Mouse (Mus musculus) limb, embryonic 12.5 days (tissue): ENCODE results near the gene Fiz1. TPM values are rescaled to one million over a fixed set of nuclear protein-coding genes. Genes with fewer than 3 reads are reported as not detected.
A peak's percentile ranks its signal among the peaks of the same experiment; 100 is the strongest.

ENCODE experiments used
- ATAC-seq: fragments of 200-750 bp; cut with Nextera tagmentation; 2 replicates; pipeline ENCODE4 v1.8.0; 2017; ENCODE audit warnings: low read depth, moderate TSS enrichment; ENCODE audit not compliant: insufficient number of reproducible peaks, insufficient read depth, low FRiP score, low TSS enrichment
- H3K27ac ChIP-seq: fragments of 300-500 bp; sonication (generic); 2 replicates; pipeline ENCODE4 v1.5.1; 2016; ENCODE audit warnings: mild to moderate bottlenecking, moderate library complexity
- H3K27me3 ChIP-seq: fragments of 300-500 bp; sonication (generic); 2 replicates; pipeline ENCODE4 v1.6.1; 2016; ENCODE audit warnings: mild to moderate bottlenecking, moderate library complexity
- H3K36me3 ChIP-seq: fragments of 300-500 bp; sonication (generic); 2 replicates; pipeline ENCODE4 v1.6.1; 2016; ENCODE audit warnings: mild to moderate bottlenecking, moderate library complexity
- H3K4me1 ChIP-seq: fragments of 300-500 bp; sonication (generic); replicated peaks from 2 replicates; pipeline ENCODE4 v1.6.1; 2016
- H3K4me2 ChIP-seq: fragments of 300-500 bp; sonication (generic); 2 replicates; pipeline ENCODE4 v1.6.1; 2016; ENCODE audit warnings: mild to moderate bottlenecking, moderate library complexity
- H3K4me3 ChIP-seq: fragments of 300-500 bp; sonication (generic); replicated peaks from 2 replicates; pipeline ENCODE4 v1.5.1; 2016; ENCODE audit warnings: mild to moderate bottlenecking
- H3K9ac ChIP-seq: fragments of 300-500 bp; sonication (generic); replicated peaks from 2 replicates; pipeline ENCODE4 v1.6.1; 2016; ENCODE audit warnings: mild to moderate bottlenecking, moderate library complexity
- H3K9me3 ChIP-seq: fragments of 300-500 bp; sonication (generic); 2 replicates; pipeline ENCODE4 v1.6.1; 2016; ENCODE audit warnings: mild to moderate bottlenecking, moderate library complexity
- WGBS: fragments of 180-500 bp; shearing (Covaris S2); methylation state at CpG from one replicate; pipeline ENCODE4 v1.1.7; 2016; 5-methylcytosine and 5-hydroxymethylcytosine counted together
- polyA plus RNA-seq: library from polyadenylated mRNA; unstranded; fragments of >200 nt; fragmentation: Nextera tagmentation; extraction: Ambion mirVana; gene quantifications from 2 replicates; pipeline ENCODE4 v1.2.1, GENCODE M21; 2016

Fiz1 gene
- polyA plus RNA-seq, 1 experiment from 2014 or later: 58.9 TPM

- Histone ChIP-seq H3K4me2 (peak overlapping the region; percentile 83), H3K9ac (peak overlapping the region; percentile 84), H3K4me1 (peaks cover 54% of the 10 kb centered on the region), H3K9me3 (0 out of 2 replicates have a peak, but pooled peaks cover 3% of the 10 kb centered on the region), H3K36me3 (0 out of 2 replicates have a peak, but pooled peaks cover 3% of the 10 kb centered on the region), H3K27me3 (peaks cover 74% of the 10 kb centered on the region), H3K4me3 (peak overlapping the region; percentile 61), H3K27ac (no peak overlapping the region)
- WGBS: 2% methylated on average over 52 of the region's 55 CpGs
- no peak for ATAC-seq
Measured at GRCm38 (mm10) chr7:5056651-5057263, 42.3 kb upstream of the Fiz1 start.

GRCm38 (mm10) chr7:5053456-5054179, 39.1 kb upstream of the Fiz1 start:
- ATAC-seq: no peak
- Histone ChIP-seq H3K9me3 (0 out of 2 replicates have a peak, but pooled peaks cover 3% of the 10 kb centered on the region), H3K27ac (no peak overlapping the region), H3K36me3 (0 out of 2 replicates have a peak, but pooled peaks cover 3% of the 10 kb centered on the region), H3K9ac (peak overlapping the region; percentile 93), H3K4me2 (peak overlapping the region; percentile 89), H3K4me3 (peak overlapping the region; percentile 80), H3K27me3 (peaks cover 70% of the 10 kb centered on the region), H3K4me1 (peaks cover 50% of the 10 kb centered on the region)
- WGBS: 9% methylated on average over 32 of the region's 32 CpGs

GRCm38 (mm10) chr7:5052931-5053343, 38.4 kb upstream of the Fiz1 start:
- Histone ChIP-seq H3K4me1 (peaks cover 48% of the 10 kb centered on the region), H3K36me3 (0 out of 2 replicates have a peak, but pooled peaks cover 3% of the 10 kb centered on the region), H3K4me3 (peak overlapping the region; percentile 80), H3K9ac (peak overlapping the region; percentile 93), H3K4me2 (peak overlapping the region; percentile 89), H3K27ac (no peak overlapping the region), H3K27me3 (peaks cover 63% of the 10 kb centered on the region), H3K9me3 (0 out of 2 replicates have a peak, but pooled peaks cover 3% of the 10 kb centered on the region)
- no peak; the same call in 1 of the 2 replicates for ATAC-seq
- 2% methylated on average over 45 of the region's 45 CpGs for WGBS

- Histone ChIP-seq H3K27me3 (peaks cover 58% of the 10 kb centered on the region), H3K27ac (no peak overlapping the region), H3K9ac (peak overlapping the region; percentile 93), H3K36me3 (0 out of 2 replicates have a peak, but pooled peaks cover 3% of the 10 kb centered on the region), H3K4me1 (peaks cover 43% of the 10 kb centered on the region), H3K4me3 (peak overlapping the region; percentile 80), H3K4me2 (peak overlapping the region; percentile 89), H3K9me3 (0 out of 2 replicates have a peak, but pooled peaks cover 3% of the 10 kb centered on the region)
- no peak for ATAC-seq
- WGBS: 3% methylated on average over 12 of the region's 12 CpGs
Measured at GRCm38 (mm10) chr7:5052438-5052837, 37.9 kb upstream of the Fiz1 start.

GRCm38 (mm10) chr7:5051193-5052192, 37.0 kb upstream of the Fiz1 start, which contains the start of gene Zfp580:
TSS of gene Zfp580 (plus strand) at chr7:5051538.
- Histone ChIP-seq H3K4me2 (peak within 1 kb of the TSS; percentile 89), H3K4me1 (peaks cover 40% of the 10 kb centered on the region), H3K36me3 (0 out of 2 replicates have a peak, but pooled peaks cover 3% of the 10 kb centered on the region), H3K27ac (peak within 1 kb of the TSS; percentile 75), H3K9ac (peak within 1 kb of the TSS; percentile 93), H3K9me3 (0 out of 2 replicates have a peak, but pooled peaks cover 3% of the 10 kb centered on the region), H3K27me3 (peaks cover 48% of the 10 kb centered on the region), H3K4me3 (peak within 1 kb of the TSS; percentile 80)
- peak; percentile 66 for ATAC-seq
- WGBS: 1% methylated on average over 65 of the region's 65 CpGs

- Histone ChIP-seq H3K9me3 (no peaks in the 10 kb centered on the region), H3K4me1 (peaks cover 14% of the 10 kb centered on the region), H3K27ac (no peak overlapping the region), H3K4me3 (no peak overlapping the region), H3K36me3 (no peaks in the 10 kb centered on the region), H3K4me2 (no peak overlapping the region), H3K27me3 (peaks cover 7% of the 10 kb centered on the region), H3K9ac (no peak overlapping the region)
- no peak for ATAC-seq
- WGBS: 34% methylated on average over 2 of the region's 2 CpGs
Measured at GRCm38 (mm10) chr7:5047313-5047712, 32.8 kb upstream of the Fiz1 start.

- no peak overlapping the region for H3K9ac ChIP-seq
- no peaks in the 10 kb centered on the region for H3K9me3 ChIP-seq
- no peak overlapping the region for H3K4me2 ChIP-seq
- H3K4me1 ChIP-seq: peaks cover 9% of the 10 kb centered on the region; the same call in 1 of the 2 replicates
- no peak for ATAC-seq
- H3K4me3 ChIP-seq: no peak overlapping the region
- WGBS: 67% methylated on average over 2 of the region's 2 CpGs
- H3K27ac ChIP-seq: no peak overlapping the region
- H3K27me3 ChIP-seq: no peaks in the 10 kb centered on the region; the same call in 1 of the 2 replicates
- H3K36me3 ChIP-seq: peaks cover 6% of the 10 kb centered on the region; the same call in 1 of the 2 replicates
Measured at GRCm38 (mm10) chr7:5046112-5046511, 31.6 kb upstream of the Fiz1 start.

GRCm38 (mm10) chr7:5044981-5045380, 30.5 kb upstream of the Fiz1 start:
- Histone ChIP-seq H3K9me3 (no peaks in the 10 kb centered on the region), H3K4me3 (no peak overlapping the region), H3K27ac (no peak overlapping the region), H3K36me3 (peaks cover 11% of the 10 kb centered on the region; the same call in 1 of the 2 replicates), H3K9ac (no peak overlapping the region), H3K4me2 (no peak overlapping the region), H3K4me1 (no peaks in the 10 kb centered on the region), H3K27me3 (no peaks in the 10 kb centered on the region)
- WGBS: 76% methylated on average over 2 of the region's 2 CpGs
- ATAC-seq: no peak

- ATAC-seq: no peak
- 46% methylated on average over 5 of the region's 5 CpGs for WGBS
- Histone ChIP-seq H3K36me3 (peaks cover 38% of the 10 kb centered on the region), H3K4me3 (peak overlapping the region; percentile 62), H3K27me3 (no peaks in the 10 kb centered on the region), H3K4me2 (peak overlapping the region; percentile 55), H3K9ac (peak overlapping the region; percentile 76), H3K4me1 (peaks cover 5% of the 10 kb centered on the region; the same call in 1 of the 2 replicates), H3K27ac (peak overlapping the region; percentile 95), H3K9me3 (peaks cover 23% of the 10 kb centered on the region; the same call in 1 of the 2 replicates)
Measured at GRCm38 (mm10) chr7:5038940-5039339, 24.4 kb upstream of the Fiz1 start.

- WGBS: under 1% methylated on average over 48 of the region's 48 CpGs
- H3K4me2 ChIP-seq: peak within 1 kb of the TSS; percentile 55
- H3K27me3 ChIP-seq: no peaks in the 10 kb centered on the region
- H3K9ac ChIP-seq: peak within 1 kb of the TSS; percentile 76
- H3K4me3 ChIP-seq: peak within 1 kb of the TSS; percentile 62
- peaks cover 30% of the 10 kb centered on the region; the same call in 1 of the 2 replicates for H3K9me3 ChIP-seq
- H3K27ac ChIP-seq: peak within 1 kb of the TSS; percentile 95
- peaks cover 5% of the 10 kb centered on the region; the same call in 1 of the 2 replicates for H3K4me1 ChIP-seq
- H3K36me3 ChIP-seq: peaks cover 46% of the 10 kb centered on the region
- ATAC-seq: peak; percentile 92
Measured at GRCm38 (mm10) chr7:5038109-5038732, 23.7 kb upstream of the Fiz1 start, which contains the start of gene Zfp784. TSS of gene Zfp784 (minus strand) at chr7:5038446.
